Mouse (Mus musculus): ENCODE measurements at regions not wholly inside any gene's neighbourhood (a gene's known extent, or its start where the extent isn't known, plus 50 kb on each side); places are given as distances from the start of the nearest gene placed in this dataset.

- Histone ChIP-seq H3K9ac (replicated peaks) (no peak overlapping the region), H3K4me2 (replicated peaks) (no peak overlapping the region), H3K27me3 (no peaks in the 10 kb centered on the region), H3K36me3 (no peaks in the 10 kb centered on the region), H3K9me3 (no peaks in the 10 kb centered on the region), H3K27ac (no peak overlapping the region), H3K4me1 (replicated peaks) (no peaks in the 10 kb centered on the region), H3K4me3 (replicated peaks) (no peak overlapping the region)
- 100% methylated on average over 1 of the region's 1 CpGs for WGBS
- peak; percentile 53; the same call in 1 of the 2 replicates for ATAC-seq
Measured at GRCm38 (mm10) chr6:19015868-19016267, 149.8 kb downstream of the Ankrd7 start.

- no peaks in the 10 kb centered on the region for H3K9me3 ChIP-seq
- 90% methylated on average over 1 of the region's 1 CpGs for WGBS
- H3K4me2 ChIP-seq (replicated peaks): no peak overlapping the region
- no peak overlapping the region for H3K27ac ChIP-seq
- H3K36me3 ChIP-seq: no peaks in the 10 kb centered on the region
- no peaks in the 10 kb centered on the region for H3K4me1 ChIP-seq (replicated peaks)
- no peak for ATAC-seq
- H3K27me3 ChIP-seq: no peaks in the 10 kb centered on the region
- no peak overlapping the region for H3K4me3 ChIP-seq (replicated peaks)
- H3K9ac ChIP-seq (replicated peaks): no peak overlapping the region
Measured at GRCm38 (mm10) chr6:19018166-19018769, 152.2 kb downstream of the Ankrd7 start.

- 67% methylated on average over 1 of the region's 1 CpGs for WGBS
Measured at GRCm38 (mm10) chr6:19034268-19034667, 168.2 kb downstream of the Ankrd7 start.

More at GRCm38 (mm10) chr6:19034268-19034667, 168.2 kb downstream of the Ankrd7 start:
- Histone ChIP-seq H3K9me3 (no peaks in the 10 kb centered on the region), H3K36me3 (no peaks in the 10 kb centered on the region), H3K4me2 (replicated peaks) (no peak overlapping the region), H3K4me1 (replicated peaks) (no peaks in the 10 kb centered on the region), H3K4me3 (replicated peaks) (no peak overlapping the region), H3K27ac (no peak overlapping the region), H3K9ac (replicated peaks) (no peak overlapping the region), H3K27me3 (no peaks in the 10 kb centered on the region)
- ATAC-seq: no peak
